Mouse (Mus musculus) v-Abl transformed pro-B cells (cell line): Measurements from ENCODE around the gene Masp2.

Source experiments
- in situ Hi-C, 2 experiments: fragments of 400-800 bp; cut with MboI; formaldehyde crosslinking; loops; one replicate each; pipeline ENCODE4 v1.15.1; 2025; ENCODE audit not compliant: unreplicated experiment in 2 of 2

Gene Masp2

DNA sequence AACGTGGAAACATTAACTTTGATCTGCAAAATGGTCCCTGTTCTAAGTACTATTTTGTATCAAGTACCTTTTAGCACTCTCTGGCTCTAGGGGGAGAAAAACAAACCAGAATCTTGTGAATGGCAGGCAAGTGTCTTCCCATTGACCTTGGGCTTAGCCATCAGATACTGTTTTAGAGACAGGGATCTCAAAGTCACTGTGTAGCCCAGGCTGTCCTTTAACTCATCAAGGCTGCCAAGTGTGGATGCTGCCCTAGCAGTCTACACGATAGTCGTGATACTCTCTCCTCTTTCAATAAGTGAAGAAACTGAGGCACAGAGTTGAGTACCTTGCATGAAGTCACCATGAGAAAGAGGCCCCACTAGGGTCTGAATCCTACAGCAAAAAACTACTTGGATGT is 24.9 kb downstream of the Masp2 start:
- in situ Hi-C loops: no loop called here

DNA sequence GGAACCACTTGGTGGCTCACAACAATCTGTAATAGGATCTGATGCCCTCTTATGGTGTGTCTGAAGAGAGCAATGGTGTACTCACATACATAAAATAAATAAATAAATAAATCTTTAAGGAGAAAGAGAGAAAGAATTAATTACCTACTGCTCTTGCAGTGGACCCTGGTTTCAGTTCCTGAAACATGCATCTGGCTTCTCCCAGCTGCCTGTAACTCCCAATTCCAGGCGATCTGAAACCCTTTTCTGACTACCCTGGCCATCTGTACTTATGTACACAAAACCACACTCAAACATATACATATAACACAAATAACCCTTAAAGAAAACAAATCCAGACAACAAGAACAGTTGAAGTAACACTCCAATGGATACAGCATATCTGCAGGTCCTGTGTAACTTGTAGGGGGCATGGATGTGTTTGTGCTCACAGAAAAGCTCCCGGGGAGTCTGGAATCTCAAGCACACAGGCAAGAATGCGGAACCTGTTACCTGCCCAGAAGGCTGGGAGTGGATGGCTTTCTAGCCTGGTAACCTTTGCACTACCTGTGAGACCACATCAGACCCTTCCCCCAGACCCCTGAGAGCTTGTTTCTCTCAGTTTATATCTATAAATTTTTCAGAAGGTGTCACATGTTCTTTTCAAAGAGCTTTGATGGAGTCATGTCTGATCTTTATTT is 29.8 kb downstream of the Masp2 start:
- in situ Hi-C loops: no loop called here

DNA sequence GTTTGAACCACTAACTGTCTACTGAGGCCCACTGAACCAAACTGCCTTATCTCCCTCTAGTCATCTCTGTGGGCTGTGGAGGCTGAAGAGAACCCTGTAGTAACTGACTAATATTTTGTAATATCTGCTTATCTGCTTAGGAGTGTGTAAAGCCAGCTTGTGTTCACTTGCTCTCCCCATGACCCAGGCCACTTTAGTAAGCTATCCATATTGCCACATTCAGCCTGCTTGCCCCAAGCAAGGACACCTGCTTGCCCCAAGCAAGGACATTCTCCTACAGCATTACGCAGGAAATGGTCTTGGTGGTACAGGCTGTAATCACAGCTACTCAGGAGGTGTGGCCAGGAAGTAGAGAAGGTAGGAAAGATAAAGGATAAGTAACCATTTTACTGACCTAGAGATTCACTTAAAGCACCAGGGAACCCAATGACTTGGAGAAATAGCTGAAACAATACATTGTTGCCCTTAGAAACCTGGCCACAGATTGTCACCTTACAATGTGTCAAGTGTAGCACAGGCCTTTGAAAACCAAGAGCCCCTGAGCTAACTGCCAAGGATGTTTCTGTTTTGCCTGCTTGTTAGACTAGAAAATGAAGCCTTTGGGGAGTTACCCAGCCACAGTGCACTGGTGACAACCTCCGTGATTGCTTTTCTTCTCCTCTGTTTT is 31.2 kb downstream of the Masp2 start:
- in situ Hi-C loops: no loop called here

DNA sequence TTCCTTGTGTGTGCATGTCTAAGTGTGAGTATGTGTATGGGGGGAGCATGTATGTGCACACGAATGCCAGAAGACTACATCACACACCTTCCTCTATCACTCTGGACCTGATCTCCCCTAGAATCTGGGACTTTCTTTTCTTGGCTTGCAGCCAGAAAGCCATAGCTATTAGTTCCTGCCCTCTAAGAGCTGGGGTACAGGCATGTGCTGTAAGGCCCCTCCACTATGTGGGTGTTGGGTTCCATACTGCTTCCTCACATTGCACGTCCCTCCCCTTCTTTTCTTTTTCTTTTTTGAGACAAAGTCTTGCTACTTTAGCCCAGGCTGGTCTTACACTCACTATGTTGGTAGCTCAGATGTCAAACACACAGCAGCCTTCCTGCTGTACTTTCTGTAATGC is 33.0 kb downstream of the Masp2 start:
- in situ Hi-C loops: no loop called here

DNA sequence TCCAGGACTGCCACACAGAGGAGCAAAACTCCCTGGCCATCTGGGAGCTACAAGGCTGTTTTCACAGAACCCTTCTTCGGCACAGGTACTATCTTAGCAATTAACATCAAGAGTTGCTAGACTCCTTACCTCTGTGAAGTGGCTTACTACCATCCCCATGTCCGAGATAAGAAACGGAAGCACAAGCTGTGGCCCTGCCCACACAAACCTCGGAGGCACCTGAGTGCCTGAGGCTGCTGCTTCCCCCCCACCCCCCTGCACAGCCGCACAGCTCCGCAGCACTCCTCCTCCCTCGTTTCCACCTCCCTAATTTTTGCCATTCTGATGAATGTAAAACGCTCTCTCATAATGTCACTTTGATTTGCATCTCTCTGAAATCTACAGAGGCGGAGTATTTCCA is 35.9 kb downstream of the Masp2 start:
- in situ Hi-C loops: no loop called here

DNA sequence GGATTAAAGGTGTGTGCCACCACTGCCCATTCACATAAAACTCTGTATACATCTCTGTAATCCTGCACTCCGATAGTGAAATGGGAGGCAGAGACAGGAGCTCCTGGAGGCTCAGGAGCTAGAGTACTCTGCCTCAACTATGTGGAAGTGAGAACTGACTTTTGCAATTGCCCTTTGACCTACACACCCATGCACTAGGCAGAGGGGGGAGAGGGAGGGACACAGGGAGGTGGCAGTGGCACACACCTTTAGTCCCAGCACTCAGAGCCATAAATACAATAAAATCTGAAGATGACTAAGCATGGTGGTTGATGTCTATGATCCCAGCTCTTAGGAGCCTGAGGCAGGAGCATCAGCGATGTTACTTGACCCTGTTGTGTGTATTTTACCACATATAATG is 37.1 kb downstream of the Masp2 start:
- in situ Hi-C loops: no loop called here

DNA sequence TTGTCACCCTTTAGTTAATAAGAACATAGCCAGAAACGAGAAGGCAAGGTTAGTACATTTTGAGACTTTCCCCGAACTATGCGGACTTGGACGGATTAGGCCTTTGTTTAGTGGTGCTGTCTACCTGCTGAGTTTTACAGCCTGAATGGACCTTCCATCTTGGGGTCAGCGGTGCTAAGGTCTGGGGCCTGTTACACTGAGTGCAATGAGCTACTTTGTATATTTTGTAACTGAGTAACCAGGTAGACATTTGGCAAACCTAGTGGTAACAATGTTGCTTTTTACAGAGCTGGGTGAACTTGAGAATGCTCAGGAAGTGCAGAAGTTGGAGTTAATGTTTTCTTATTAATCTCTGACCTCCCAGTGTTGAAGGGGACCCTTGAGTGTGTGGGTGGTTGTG is 38.8 kb downstream of the Masp2 start:
- in situ Hi-C loops: no loop called here

DNA sequence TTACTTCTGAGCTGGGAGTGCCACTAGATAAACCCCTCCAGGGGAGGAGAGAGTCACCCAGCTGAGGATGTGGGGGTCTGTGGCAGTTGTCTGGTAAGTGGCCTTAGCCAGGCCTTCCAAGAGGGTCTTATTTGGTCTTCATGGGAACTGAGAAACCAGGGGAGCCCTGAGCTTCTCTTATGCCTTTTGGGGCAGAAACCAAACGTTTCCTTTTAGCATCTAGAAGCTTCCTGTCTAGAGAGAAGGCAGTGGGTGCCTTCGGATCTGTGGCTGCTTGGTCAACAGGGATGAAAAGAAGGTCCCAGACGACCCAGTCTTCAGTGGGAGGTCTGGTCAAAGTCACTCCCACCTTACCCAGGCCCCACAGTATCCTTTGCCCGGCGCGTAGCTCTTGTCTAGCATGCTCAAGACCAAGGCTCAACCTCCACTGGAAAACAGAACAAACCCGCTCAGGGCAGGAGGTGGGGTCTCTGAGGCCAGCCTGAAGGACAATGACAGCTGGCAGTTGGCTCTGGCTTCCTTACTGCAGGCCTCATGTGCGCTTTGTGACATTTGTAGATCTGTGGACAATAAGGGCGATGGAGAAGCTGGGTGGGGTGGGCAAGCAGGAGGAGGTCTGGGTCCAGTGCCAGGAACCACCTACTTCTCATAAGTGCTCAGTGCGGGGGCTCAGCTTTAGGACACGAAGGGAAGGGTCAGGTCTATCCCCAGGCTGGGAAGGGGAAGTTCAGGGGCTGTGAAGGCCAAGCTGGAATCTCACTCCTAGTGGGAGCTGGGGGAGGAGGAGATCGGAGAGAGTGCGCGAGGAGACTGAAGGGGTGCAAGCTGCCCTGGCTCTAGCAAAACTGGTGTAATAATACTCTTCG is 41.2 kb downstream of the Masp2 start, which contains the start of gene Gm572:
Gene Gm572 (plus strand): TSS at position 27 of the 866 bp plus-strand sequence.
- in situ Hi-C loops: no loop called here

DNA sequence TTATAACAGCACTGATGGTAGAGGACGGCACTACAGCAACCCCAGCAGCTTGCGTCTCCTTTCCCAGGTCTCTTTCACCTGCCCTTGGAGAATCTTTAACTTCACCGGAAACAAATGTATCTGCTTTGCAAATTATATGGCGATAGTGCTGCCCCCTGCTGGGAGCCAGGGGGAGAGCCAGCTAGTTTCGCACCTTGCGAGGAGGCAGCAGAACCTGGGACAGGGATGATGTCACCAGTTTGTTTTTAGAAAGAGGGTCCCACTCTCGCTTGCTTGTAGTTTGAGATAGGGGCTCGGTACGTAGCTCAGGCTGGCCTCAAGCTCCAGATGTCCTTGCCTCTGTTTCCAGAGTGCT is 41.8 kb downstream of the Masp2 start:
- in situ Hi-C loops: no loop called here

DNA sequence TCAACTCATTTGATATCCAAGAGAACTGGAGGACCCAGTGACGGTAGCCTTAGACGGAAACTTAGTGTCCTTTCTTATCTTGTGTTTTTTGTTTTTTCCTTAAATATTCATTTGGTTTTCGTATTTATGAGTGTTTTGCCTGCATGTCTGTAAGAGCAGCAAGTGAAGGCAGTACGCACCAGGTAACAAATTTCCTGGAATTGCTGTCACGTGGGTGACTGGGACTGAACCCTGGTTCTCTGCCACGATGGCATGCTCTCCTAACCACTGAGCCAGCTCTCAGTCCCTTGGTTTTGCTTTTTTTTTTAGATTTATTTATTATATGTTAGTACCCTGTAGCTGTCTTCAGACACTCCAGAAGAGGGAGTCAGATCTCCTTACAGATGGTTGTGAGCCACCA is 42.6 kb downstream of the Masp2 start:
- in situ Hi-C loops: no loop called here

DNA sequence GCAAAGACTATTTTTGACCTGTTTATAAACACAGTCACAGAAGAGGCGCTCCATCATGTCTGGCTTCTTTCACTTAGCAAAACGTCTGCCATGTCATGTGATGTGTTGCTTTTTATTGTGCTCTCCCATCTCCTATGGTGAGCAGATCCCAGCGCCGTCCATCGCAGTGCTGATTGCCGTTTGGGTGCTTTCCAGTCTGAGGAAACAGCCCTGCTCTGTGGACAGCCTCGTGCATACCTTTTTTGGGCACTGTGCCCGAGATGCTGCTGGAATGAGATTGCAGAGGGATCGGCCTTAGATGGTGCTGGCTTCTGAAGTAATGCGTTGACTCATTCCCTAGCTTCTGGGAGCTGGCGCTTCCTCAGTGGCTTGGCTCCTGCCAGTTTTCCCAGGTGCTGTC is 44.3 kb downstream of the Masp2 start:
- in situ Hi-C loops: no loop called here

DNA sequence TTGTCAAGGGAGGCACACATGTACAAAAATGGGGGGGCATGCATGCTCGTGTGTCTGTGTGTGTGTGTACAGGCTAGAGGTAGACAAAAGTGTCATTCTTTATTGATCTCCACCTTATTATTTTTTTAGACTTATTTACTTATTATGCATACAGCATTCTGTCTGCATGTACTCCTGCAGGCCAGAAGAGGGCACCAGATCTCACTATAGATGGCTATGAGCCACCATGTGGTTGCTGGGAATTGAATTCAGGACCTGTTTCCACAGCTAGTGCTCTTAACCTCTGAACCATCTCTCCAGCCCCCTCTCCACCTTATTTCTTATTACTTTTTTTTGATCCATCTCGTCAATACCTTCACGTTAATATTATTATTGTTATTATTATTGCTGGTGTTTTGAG is 47.0 kb downstream of the Masp2 start:
- in situ Hi-C loops: no loop called here

DNA sequence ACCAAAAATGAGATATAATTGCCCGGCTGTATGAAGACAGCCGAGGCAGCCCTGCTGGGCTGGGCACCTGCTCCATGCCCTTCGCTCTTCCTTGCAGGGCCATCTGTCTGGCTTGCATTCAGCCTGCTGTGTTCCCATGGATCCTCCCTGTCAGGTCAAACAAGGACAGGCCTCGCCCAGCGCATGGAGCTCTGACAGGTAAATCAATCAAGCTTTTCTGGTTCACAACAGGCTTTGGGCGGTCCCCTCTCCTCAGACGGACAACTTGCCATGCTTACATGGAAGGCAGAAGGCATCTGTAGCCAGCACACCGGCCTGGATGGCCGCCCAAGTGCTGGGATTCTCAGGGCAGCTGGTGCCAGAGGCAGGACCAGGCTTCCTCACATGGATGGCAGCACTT is 48.7 kb downstream of the Masp2 start:
- in situ Hi-C loops: no loop called here

DNA sequence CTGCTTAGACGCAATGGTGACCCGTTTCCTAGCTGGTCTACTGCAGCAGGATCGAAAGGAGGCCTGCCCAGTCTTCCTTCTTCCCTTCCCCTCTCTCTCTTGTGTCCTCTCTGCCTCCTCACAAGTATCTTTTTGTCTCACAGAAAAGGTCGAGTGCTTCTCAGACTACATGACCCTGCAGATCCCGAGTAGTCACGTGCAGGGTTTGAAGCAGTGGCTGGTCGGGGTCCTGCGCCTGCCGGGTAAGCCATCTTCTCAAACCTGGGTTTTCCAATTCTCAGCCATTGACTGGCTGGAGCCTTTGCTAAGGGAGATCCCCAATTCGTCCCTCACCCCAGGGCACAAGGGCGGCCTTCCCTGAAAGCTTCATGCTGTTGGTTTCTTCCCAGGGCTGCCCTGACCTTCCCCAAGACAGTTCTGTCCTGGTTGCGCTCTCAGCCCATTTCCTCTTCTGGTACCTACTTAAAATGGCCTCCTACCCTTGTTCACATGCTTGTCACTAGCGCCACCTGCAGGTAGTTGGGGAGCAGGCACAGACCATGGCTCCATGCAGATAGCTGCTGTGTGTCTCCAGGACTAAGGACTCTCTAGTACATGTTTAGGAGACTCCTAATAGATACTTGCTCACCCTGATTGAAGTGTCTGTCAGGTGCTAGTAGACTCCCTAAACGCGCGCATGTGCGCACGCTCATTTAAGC is 52.5 kb downstream of the Masp2 start:
- in situ Hi-C loops: no loop called here

DNA sequence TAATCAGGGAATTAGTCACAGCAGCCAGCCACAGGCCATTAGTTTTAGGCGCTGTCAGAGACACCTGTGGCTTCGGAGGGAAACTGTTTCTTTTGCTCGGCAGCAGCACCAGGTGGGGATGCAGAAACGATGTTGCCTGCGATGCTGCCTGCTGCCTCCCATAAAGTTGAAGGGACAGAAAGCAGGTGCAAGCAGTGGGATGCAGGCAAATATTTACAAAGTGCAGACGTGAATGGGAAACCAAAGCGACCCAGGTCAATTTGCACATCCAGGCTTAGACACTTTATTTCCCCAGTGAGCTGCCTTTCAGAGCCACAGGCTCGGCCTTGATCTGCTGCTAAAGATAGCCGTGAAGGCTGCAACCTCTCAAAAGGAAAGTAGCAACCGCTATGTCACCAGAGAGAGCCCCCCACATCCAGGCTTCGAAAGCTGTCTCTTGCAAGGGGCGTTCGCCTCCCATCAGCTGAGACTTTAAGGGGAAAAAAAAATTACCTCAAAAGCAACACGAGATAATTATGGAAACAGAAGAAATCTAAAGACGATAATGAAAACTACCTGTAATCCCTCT is 54.4 kb downstream of the Masp2 start:
- in situ Hi-C loops: no loop called here

DNA sequence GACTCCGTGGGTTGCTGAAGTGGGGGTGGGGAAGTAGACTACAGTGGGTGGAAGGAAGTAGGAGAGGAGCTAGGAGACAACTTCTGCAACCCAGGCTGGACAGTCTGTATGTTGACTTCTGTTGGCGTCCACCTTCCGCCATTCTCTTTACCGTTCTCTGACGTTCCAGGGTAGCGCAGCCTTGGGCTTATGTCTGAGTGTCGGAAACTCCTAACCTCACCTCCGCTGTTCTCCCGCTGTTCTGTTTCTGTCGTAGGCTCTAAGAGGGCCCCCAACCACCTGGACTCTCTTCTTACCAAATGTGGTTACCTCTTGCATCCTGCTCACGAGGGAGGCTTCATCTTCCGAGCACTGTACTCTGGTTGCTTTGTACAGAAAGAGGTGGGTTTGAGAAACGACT is 55.4 kb downstream of the Masp2 start:
- in situ Hi-C loops: no loop called here

DNA sequence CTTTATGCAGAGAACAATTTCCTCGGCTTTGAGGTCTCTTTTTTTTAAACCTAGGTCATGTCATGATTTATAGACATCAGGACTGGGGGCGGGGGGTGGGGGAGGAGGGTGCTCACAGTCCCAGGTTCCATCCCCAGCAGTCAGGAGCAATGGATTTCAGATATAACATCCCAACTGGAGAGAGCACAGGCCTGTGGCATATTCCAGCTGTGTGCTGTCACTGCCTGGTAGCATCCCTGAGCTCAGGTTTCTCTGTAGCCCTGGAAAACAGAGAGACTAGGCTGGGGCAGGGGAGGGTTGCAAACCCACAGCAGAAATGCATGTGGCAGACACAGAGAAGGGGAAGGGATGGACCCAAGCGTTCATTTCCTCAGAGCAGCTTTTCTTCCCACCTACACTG is 57.8 kb downstream of the Masp2 start:
- in situ Hi-C loops: no loop called here

DNA sequence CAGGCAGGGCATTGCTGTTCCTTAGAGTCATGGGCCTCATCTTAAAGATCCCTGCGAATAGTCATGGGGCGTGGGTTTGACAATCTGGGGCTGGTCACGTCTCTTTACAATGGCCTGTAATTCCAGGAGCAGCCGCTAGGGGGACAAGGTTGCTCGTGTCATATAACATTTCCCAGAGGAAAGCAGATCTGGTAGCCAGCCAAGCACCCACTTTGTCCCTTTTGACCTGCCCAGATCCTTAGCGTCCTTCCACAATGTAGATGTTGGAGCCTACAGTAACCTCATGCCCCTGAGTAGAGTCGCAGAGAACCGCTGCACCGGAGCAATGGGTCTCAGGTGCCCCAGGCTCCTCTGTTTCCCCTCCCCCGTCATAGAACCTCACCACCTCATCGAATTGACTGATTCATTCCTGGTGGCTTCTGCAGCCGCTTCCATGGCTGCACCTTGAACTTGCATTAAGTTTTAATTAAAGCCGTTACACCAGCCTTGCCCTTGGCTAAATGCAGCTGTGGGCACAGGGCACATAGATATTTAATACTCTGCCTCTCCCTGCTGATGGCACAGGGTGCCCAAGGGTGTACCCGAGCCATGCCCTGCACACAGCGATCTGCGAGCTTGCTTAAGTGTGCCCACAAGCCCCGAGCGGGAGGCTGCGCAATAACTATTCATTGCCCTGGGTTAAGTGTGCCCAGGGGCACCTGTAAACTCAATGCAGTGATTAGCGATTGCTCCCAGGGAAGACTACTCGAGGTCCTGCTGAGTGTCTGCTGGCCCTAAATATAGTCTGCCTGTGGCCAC is 60.0 kb downstream of the Masp2 start:
- in situ Hi-C loops: no loop called here

DNA sequence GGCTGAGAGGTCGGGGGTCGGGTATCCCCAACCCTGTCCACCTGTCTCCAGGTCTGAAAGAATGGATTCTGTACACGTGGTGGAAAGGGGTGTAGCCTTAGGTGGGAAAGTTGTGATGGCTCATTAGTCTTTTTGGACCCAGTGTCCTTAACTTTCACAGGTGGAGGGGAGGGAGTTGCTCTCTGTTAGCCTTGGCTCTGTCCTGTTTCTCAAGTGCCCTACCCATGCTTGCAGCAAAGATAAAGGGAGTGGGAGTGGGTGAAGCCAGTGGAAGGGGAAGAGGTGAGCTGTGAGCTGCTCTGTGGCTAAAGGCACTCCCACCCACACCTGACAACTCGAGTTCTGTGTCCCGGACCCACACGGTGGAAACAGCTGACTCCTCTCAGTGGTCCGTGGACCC is 61.0 kb downstream of the Masp2 start:
- in situ Hi-C loops: no loop called here

DNA sequence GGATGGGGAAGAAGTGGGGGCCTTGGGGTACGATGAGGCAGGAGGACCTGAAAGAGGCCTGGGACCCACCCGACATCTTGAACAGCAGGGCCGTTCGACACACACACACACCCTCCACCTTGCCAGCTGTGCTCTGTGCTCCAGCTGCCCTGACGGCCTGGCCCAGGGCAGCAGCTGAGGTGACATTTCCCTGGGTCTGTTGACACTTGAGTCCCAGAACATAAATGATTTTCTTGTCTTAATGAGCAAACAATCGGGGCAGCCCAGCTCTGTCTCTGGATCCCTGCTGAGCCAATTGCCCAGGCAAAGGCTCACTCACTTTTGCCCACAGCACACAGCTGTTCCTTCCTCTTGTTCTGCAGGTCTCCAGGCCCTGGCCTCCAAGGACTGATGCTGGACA is 61.7 kb downstream of the Masp2 start:
- in situ Hi-C loops: no loop called here
